14 mouse cellular contexts compared by ENCODE assay signal in genomic region chr16:25865096-25865869, GRCm38 (mm10).
DNase-seq lines count a peak whose midpoint lies in the region; ATAC-seq lines count a peak whose summit lies in the region.
"Had no signal": no experiment of that assay in that cellular context is flagged by ENCODE, and none has a peak within 500 bp of the region (broad histone marks: within the 10 kb centered on the region; RNA-seq: fewer than 3 reads in every experiment).

No protein-coding gene starts in this region.

- no peak overlapping the region for H3K4me2 ChIP-seq in hindbrain, embryonic 14.5 days (replicated peaks)
- H3K4me2 ChIP-seq: limb, embryonic 15.5 days had no signal

- H3K27me3 ChIP-seq in hindbrain, embryonic 14.5 days (ENCODE audit: control insufficient read depth, insufficient read depth, low read length), result no peaks in the 10 kb centered on the region
- H3K27me3 ChIP-seq: limb, embryonic 15.5 days had no signal

- no peak for ATAC-seq in hindbrain, embryonic 14.5 days (ENCODE audit: low FRiP score)

- H3K4me3 ChIP-seq in hindbrain, embryonic 14.5 days (replicated peaks; ENCODE audit: low read length), result no peak overlapping the region
- H3K4me3 ChIP-seq: limb, embryonic 15.5 days had no signal

- no peaks in the 10 kb centered on the region for H3K4me1 ChIP-seq in hindbrain, embryonic 14.5 days (replicated peaks; ENCODE audit: control insufficient read depth, insufficient read depth, low read length)

- H3K9ac ChIP-seq in hindbrain, embryonic 14.5 days, result no peak overlapping the region
- H3K9ac ChIP-seq: limb, embryonic 15.5 days had no signal

- intact Hi-C loops in left cerebral cortex, postnatal 10 days (cut with DNase I), result no loop called here

- H3K27ac ChIP-seq in hindbrain, embryonic 14.5 days, result no peak overlapping the region
- H3K27ac ChIP-seq: limb, embryonic 15.5 days had no signal

- peak; percentile 20 for DNase-seq in kidney, postnatal 10 days
- DNase-seq in kidney, adult 11 months, result no peak
- DNase-seq in Muller cell, postnatal 12 days (ENCODE audit: inconsistent ontology term), result peak; percentile 51
- DNase-seq in brain, adult 2 months (ENCODE audit: low read depth, low spot score), result peak; percentile 32
- DNase-seq in layer of hippocampus, adult 9-11 months, result peak; percentile 45
- no peak for DNase-seq in left cerebral cortex, postnatal 10 days (ENCODE audit: extremely low spot score in 1 of 2, low spot score in 2 of 2)
- DNase-seq in spleen, postnatal 14 days (ENCODE audit: low spot score in 2 of 2), result no peak
- DNase-seq in hindbrain, embryonic 14.5 days (ENCODE audit: low spot score), result no peak
- DNase-seq: adrenal gland, adult 8-10 months; cerebellum, adult 8-10 months; kidney, adult 9 months; spleen, adult 18-20 months; thymus, postnatal 14 days had no signal

- 52% methylated on average over 7 of the region's 7 CpGs for WGBS in hindbrain, embryonic 14.5 days

- H3K36me3 ChIP-seq in hindbrain, embryonic 14.5 days (replicated peaks; ENCODE audit: control insufficient read depth, insufficient read depth), result no peaks in the 10 kb centered on the region
- H3K36me3 ChIP-seq: limb, embryonic 15.5 days had no signal

- H3K9me3 ChIP-seq in hindbrain, embryonic 14.5 days (ENCODE audit: control insufficient read depth, low read length), result no peaks in the 10 kb centered on the region
- H3K9me3 ChIP-seq: limb, embryonic 15.5 days had no signal

Comparison
In these comparisons a context has a peak if more than half of its experiments do, and no peak if none do; other contexts are left out.
1. DNase-seq: peak in kidney, postnatal 10 days (single experiment), Muller cell, postnatal 12 days (single experiment), brain, adult 2 months (single experiment) and layer of hippocampus, adult 9-11 months (single experiment); none in kidney, adult 11 months (single experiment), left cerebral cortex, postnatal 10 days (0 of 2), spleen, postnatal 14 days (0 of 2) and hindbrain, embryonic 14.5 days (single experiment).